Mouse (Mus musculus): ENCODE results near the gene Ptpra.

DNA sequence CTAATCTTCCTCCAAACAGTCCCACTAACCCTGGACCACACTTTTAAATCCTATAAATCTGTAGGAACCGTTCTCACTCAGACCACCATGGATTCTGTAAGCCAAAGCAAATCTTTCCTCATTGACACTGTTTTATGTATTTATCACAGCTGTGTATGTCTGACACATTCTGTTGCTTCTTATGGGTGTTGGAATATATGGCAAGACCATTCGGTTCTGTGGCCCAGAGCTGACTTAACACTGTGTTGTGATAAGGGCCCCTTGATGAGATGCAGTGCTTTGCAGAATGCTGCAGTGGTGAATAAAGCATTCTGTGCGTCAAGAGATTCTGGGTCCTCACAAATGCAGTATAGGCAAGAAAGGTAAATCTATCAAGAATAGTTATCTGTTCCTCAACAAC is 17.9 kb upstream of the Ptpra start:
- no peak for TF ChIP-seq CTCF (IDR thresholded peaks at IDR 0.05; ENCODE audit: borderline replicate concordance, control insufficient read depth, extremely low read depth, insufficient read depth, low read length, poor library complexity)
- TF ChIP-seq POLR2A (IDR thresholded peaks at IDR 0.05; ENCODE audit: control insufficient read depth, extremely low read depth, insufficient read depth, low read length, poor library complexity): no peak

All from thymus, adult 2 months (tissue).